Mouse (Mus musculus) cerebellum, adult 2 months (tissue): ENCODE data around the gene Nup62. TPM values are rescaled to one million over a fixed set of nuclear protein-coding genes. Genes with fewer than 3 reads are reported as not detected.

Experiments used
- DNase-seq, 2 experiments: peaks; one replicate each; pipeline ENCODE4 v3.0.0; 2021
- H3K27ac ChIP-seq: fragments of 200-500 bp; 2 replicates; pipeline ENCODE4 v1.5.1; 2012; ENCODE audit warnings: low read length, control low read depth, inconsistent platforms; ENCODE audit not compliant: insufficient read depth
- H3K27me3 ChIP-seq: fragments of 200-500 bp; 2 replicates; pipeline ENCODE4 v1.6.1; 2012; ENCODE audit warnings: inconsistent platforms, mild to moderate bottlenecking, low read length, moderate library complexity; ENCODE audit not compliant: control insufficient read depth, insufficient read depth
- H3K4me1 ChIP-seq: fragments of 200-500 bp; 2 replicates; pipeline ENCODE4 v1.6.1; 2011; ENCODE audit warnings: low read length; ENCODE audit not compliant: control insufficient read depth, insufficient read depth
- H3K4me3 ChIP-seq: fragments of 200-500 bp; replicated peaks from 2 replicates; pipeline ENCODE3; 2011; ENCODE audit warnings: mild to moderate bottlenecking, low read depth, low read length, control low read depth; ENCODE audit not compliant: insufficient read depth
- CTCF ChIP-seq: fragments of 200-500 bp; IDR thresholded peaks from 2 replicates; pipeline ENCODE4 v1.5.1; 2011; ENCODE audit warnings: low read depth, mild to moderate bottlenecking, control low read depth, low read length, moderate library complexity, borderline replicate concordance; ENCODE audit not compliant: insufficient read depth
- POLR2A ChIP-seq: fragments of 200-500 bp; IDR thresholded peaks from 2 replicates; pipeline ENCODE4 v1.6.1; 2011; ENCODE audit warnings: low read length, control low read depth, borderline replicate concordance; ENCODE audit not compliant: insufficient read depth
- WGBS: fragments of 180-500 bp; shearing (Covaris S2); methylation state at CpG from one replicate; pipeline ENCODE4 v1.1.7; 2018; 5-methylcytosine and 5-hydroxymethylcytosine counted together
- polyA plus RNA-seq: library from polyadenylated mRNA; depleted of rRNA; stranded (reverse); fragments of >200 nt; gene quantifications from 2 replicates; pipeline ENCODE4 v1.2.3, GENCODE M21; 2012

The Nup62 gene
- polyA plus RNA-seq, 1 experiment = 29.4 TPM

DNA sequence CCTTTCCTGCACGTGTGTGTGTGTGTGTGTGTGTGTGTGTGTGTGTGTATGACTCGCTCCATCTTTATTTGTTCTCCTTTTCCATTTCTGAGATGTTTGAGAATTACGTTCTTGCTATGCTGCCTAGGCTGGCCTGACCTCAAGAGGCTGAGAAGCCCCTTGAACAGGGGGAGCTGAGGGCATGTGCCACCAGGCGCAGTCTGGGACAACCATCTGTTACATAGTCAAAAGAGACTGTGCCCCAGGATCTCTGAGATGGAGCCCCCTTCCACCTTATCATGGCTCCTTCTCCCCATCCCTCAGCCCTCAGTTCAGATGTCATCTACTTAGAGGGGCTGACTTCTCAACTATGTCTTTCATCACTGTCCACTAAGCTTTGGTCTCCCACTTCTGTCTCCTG, 1.5 kb upstream of the Nup62 start:
- no peak overlapping the region for H3K27ac ChIP-seq
- DNase-seq = no peak
- WGBS = 89% methylated on average over 4 of the region's 4 CpGs
- H3K27me3 ChIP-seq = no peaks in the 10 kb centered on the region
- TF ChIP-seq POLR2A (no peak), CTCF (no peak)
- H3K4me3 ChIP-seq = no peak overlapping the region
- H3K4me1 ChIP-seq = peaks cover 8% of the 10 kb centered on the region

DNA sequence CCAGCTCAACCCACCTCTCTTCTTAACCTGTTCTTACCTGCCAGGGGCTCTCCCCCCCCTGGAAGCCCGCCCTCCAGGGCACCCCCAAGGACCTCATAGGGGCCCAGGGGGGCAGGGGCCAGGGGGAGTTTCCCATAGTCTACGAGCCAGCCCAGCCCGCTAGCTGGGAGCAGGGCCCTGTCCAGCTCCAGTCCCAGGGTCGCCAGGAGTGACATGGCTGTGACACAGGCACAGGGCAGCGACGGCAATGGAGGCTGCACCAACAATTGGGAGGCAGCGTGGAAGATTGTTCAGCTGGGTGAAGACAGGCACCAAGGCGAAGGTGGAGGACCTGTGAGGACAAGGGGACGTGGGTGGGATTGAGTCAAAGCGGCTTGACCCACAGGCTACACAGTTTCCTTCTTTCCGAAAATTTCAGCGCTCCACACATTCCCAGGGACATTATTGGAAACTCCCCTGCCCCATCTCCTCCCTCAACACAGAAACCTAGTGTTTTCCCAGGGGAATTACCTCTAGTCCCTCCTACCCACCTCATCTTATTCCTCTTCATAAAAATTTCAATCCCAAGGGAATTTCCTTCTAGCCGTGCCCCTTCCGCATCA, 835 bp upstream of the Nup62 start:
- TF ChIP-seq CTCF = no peak
- WGBS = 24% methylated on average over 14 of the region's 14 CpGs
- peaks cover 13% of the 10 kb centered on the region for H3K4me1 ChIP-seq
- DNase-seq = peak; percentile 34 to 41
- no peaks in the 10 kb centered on the region for H3K27me3 ChIP-seq
- H3K4me3 ChIP-seq = peak overlapping the region; percentile 83
- H3K27ac ChIP-seq = no peak overlapping the region

DNA sequence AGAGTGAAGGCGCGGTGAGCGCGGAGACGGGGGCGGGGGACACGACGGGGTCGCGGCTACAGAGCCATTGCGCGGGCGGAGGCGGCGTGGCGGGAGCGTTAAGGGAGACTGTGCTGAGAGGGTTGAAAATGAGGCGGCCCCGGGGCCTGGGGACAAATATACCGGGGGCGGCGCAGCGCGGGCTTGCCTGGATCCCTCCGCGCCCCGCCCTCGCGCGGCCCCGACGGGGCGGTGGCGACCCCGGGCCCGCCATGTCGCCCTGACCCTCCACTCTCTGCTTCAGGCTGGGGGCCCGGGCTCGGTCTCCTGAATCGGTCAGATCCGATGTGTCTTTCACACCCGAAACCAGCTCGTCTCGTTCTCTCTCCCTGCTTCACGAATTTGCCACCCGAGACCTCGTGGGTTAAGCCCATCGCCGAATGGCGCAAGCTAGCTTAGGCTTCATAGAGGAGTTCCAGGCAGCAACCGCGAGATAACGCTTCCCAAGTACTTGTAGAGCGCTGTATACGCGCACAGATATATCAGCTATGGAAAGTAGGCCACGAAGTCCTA, 658 bp downstream of the Nup62 start, which contains the start of gene Atf5:
Gene Atf5, minus strand, starts transcription at position 189 of the 552 bp plus-strand sequence.
- WGBS = under 1% methylated on average over 57 of the region's 57 CpGs
- DNase-seq = no peak

DNA sequence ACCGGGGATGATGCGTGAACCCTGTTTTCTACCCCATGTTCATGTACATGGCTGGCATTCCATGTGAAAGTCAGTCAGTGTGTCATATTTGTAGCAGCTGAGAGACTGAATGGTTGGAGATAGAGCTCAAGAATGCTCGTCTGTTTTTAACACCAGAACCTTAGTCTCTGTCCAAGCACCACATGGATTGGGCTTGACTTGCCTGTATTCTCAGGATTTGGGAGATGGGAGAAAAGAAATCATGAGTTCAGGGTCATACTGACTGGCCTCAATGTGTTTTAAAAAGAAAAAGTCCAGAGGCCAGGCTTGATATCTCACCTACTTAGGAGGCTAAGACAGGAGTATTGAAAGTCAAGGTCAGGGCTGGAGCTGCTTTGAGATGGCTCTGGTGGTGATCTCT, 1.6 kb downstream of the Nup62 start:
- no peak for TF ChIP-seq POLR2A
- no peak for TF ChIP-seq CTCF
- no peak for DNase-seq
- Histone ChIP-seq H3K27me3 (no peaks in the 10 kb centered on the region), H3K4me1 (peaks cover 14% of the 10 kb centered on the region), H3K4me3 (peak overlapping the region; percentile 83), H3K27ac (peak overlapping the region; percentile 7; the same call in 1 of the 2 replicates)
- WGBS = 10% methylated on average over 3 of the region's 3 CpGs

More for the DNA sequence above, 658 bp downstream of the Nup62 start, which contains the start of gene Atf5:
- H3K27me3 ChIP-seq = no peaks in the 10 kb centered on the region
- no peak for TF ChIP-seq POLR2A
- TF ChIP-seq CTCF = no peak
- peak within 1 kb of the TSS; percentile 79 for H3K27ac ChIP-seq
- H3K4me1 ChIP-seq = peaks cover 14% of the 10 kb centered on the region
- H3K4me3 ChIP-seq = peak within 1 kb of the TSS; percentile 83

DNA sequence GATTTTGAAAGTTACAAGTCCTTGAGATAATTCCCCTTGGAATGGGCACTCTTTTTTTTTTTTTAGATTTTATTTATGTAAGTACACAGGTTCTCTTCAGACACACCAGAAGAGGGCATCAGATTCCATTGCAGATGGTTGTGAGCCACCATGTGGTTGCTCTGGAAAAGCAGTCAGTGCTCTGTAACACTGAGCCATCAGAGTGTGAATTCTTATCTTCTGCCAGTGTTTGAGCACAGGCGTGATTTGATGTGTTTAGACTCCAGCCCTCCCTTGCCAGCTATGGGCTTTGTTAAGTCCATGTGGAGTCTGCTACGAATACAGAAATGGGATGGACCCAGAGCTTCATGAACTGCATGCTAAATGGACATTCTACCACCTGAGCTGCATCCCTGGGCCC, 2.3 kb downstream of the Nup62 start:
- no peak overlapping the region for H3K27ac ChIP-seq
- H3K27me3 ChIP-seq = no peaks in the 10 kb centered on the region
- peak; percentile 18 to 33 for DNase-seq
- no peak overlapping the region for H3K4me3 ChIP-seq
- WGBS = 7% methylated on average over 2 of the region's 2 CpGs
- TF ChIP-seq CTCF (peak; percentile 28; the same call in 1 of the 2 replicates), POLR2A (no peak)
- peaks cover 14% of the 10 kb centered on the region for H3K4me1 ChIP-seq

DNA sequence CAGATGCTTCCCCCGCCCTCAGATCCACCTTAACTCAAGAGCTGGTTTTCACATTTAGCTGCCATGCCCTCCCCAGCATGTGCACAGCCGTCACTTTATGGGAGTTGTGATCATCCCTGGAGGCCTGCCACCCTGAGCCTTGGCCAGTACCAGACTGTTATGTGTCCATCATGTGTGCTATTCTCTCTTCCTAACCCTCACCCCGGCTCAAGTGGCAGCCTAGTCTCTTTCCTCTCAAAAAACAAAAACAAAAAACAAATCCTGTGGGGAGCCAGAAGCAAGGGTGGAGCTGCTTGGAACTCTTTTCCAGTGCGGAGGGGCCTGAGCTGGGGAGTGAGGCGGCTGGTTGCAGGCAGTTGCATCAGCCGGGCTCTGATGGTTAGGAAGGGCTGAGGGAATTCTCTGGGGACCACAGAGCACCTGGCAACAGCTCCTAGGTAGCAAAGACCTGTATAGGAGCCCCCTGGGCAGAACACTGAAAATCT, 2.9 kb downstream of the Nup62 start:
- peak overlapping the region; percentile 55 for H3K27ac ChIP-seq
- H3K4me3 ChIP-seq = peak overlapping the region; percentile 34
- DNase-seq = peak; percentile 49 to 54
- no peaks in the 10 kb centered on the region for H3K27me3 ChIP-seq
- H3K4me1 ChIP-seq = peaks cover 14% of the 10 kb centered on the region
- TF ChIP-seq POLR2A = no peak
- no peak for TF ChIP-seq CTCF
- WGBS = 10% methylated on average over 6 of the region's 6 CpGs

DNA sequence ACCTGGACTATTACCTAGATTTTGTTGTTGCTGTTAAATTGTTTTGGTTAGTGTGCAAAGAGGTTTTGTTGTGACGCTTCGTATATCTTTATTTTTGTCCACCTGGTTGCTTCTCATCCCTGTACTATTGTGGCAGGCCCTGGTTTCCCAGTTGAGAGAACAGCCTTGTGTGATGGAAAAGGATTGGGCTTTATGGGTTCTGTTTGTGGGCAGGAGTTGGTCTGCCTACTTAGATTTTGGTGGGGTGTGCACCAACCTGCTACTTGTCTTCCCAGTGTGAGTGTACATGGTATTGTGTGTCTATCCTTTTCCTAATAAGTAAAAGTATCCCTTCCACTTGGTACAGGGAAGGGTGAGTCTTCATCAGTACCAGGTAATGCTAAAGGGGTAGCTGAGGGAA, 3.5 kb downstream of the Nup62 start:
- no peak for TF ChIP-seq POLR2A
- TF ChIP-seq CTCF = no peak
- H3K27ac ChIP-seq = 0 out of 2 replicates have a peak overlapping the region, but pooled peaks have one; percentile 55
- no peak overlapping the region for H3K4me3 ChIP-seq
- no peak for DNase-seq
- H3K4me1 ChIP-seq = peaks cover 14% of the 10 kb centered on the region
- H3K27me3 ChIP-seq = no peaks in the 10 kb centered on the region
- WGBS = 64% methylated on average over 2 of the region's 2 CpGs

DNA sequence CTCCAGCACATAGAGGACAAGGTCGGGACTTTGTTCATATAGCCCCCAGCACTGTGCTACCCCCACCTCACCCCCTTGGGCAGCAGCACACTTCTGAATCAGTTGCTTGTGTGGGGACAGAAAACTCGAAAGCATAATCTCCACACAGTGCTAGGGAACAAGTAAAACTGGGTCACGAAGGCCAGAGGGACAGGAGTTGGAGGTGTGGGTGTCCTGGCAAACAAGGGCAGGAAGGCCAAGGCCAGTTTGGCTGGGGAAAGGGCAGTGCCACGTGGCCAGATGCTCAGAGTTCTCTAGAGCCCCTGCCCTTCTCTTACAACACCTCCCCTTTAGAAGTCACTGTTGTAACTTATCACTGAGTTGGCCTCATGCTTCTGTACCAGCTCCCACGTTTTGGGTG, 4.0 kb downstream of the Nup62 start:
- Histone ChIP-seq H3K4me1 (peaks cover 14% of the 10 kb centered on the region), H3K27ac (no peak overlapping the region), H3K4me3 (no peak overlapping the region), H3K27me3 (no peaks in the 10 kb centered on the region)
- peak in 1 of 2 experiments; percentile 17 for DNase-seq
- WGBS = 13% methylated on average over 5 of the region's 5 CpGs
- TF ChIP-seq CTCF (no peak), POLR2A (no peak)
